9 mouse cellular contexts compared by ENCODE assay signal in genomic region chr9:102718676-102719075, GRCm38 (mm10). TPM values are rescaled to one million over a fixed set of nuclear protein-coding genes. Genes with fewer than 3 reads are reported as not detected.
DNase-seq lines count a peak whose midpoint lies in the region; ATAC-seq and TF ChIP-seq lines count a peak whose summit lies in the region.
"Had no signal": no experiment of that assay in that cellular context is flagged by ENCODE, and none has a peak within 500 bp of the region (broad histone marks: within the 10 kb centered on the region; RNA-seq: fewer than 3 reads in every experiment).

No protein-coding gene starts in this region.

- peak overlapping the region; percentile 98 to 100 for H3K27ac ChIP-seq in heart, embryonic 14.5 days (replicated peaks in 1 of 2; ENCODE audit: control insufficient read depth in 1 of 2, insufficient read depth in 1 of 2, low read depth in 2 of 2, low read length in 2 of 2)
- peak overlapping the region; percentile 99 for H3K27ac ChIP-seq in limb, embryonic 10.5 days

- DNase-seq in gastrocnemius, postnatal 10 days: peak; percentile 51
- no peak for DNase-seq in gastrocnemius, postnatal 14 days
- peak; percentile 76 for DNase-seq in R1 (ENCODE audit: low read depth, low spot score)
- DNase-seq in limb, embryonic 10.5 days (ENCODE audit: low spot score): no peak
- no peak for DNase-seq in ovary, adult 18-20 months (ENCODE audit: low spot score)

- ATAC-seq in heart, embryonic 14.5 days (ENCODE audit: insufficient number of reproducible peaks, insufficient read depth, low FRiP score, low read depth): no peak
- ATAC-seq in erythroid progenitor cell, adult 5-6 weeks (replicated peaks; ENCODE audit: low FRiP score, poor library complexity, severe bottlenecking): no peak

- intact Hi-C loops in gastrocnemius, postnatal 14 days (cut with DNase I; ENCODE audit: low total_unique reads): loop anchor here (10.0 kb wide), 1 partner anchor 146 kb away; no protein-coding TSS in a partner anchor

- H3K36me3 ChIP-seq in heart, embryonic 14.5 days (ENCODE audit: control insufficient read depth, insufficient read depth, low read length): peaks cover 39% of the 10 kb centered on the region
- peaks cover 40% of the 10 kb centered on the region for H3K36me3 ChIP-seq in limb, embryonic 10.5 days
- peaks cover 24% of the 10 kb centered on the region for H3K36me3 ChIP-seq in myocyte (ENCODE audit: control insufficient read depth, insufficient read depth)
- H3K36me3 ChIP-seq: G1E had no signal

- no peak for TF ChIP-seq POLR2A in myocyte (IDR thresholded peaks at IDR 0.05; ENCODE audit: insufficient read length, low read depth)

- peak overlapping the region; percentile 84 to 97 for H3K4me3 ChIP-seq in heart, embryonic 14.5 days (ENCODE audit: control insufficient read depth in 1 of 2, insufficient read depth in 1 of 2, low read depth in 1 of 2, low read length in 2 of 2)
- H3K4me3 ChIP-seq in limb, embryonic 10.5 days: peak overlapping the region; percentile 96
- peak overlapping the region; percentile 98 for H3K4me3 ChIP-seq in myocyte

- WGBS in heart, embryonic 14.5 days: under 1% methylated on average over 21 of the region's 21 CpGs
- 0% methylated on average over 21 of the region's 21 CpGs for WGBS in limb, embryonic 10.5 days

- peak overlapping the region; percentile 100 for H3K9ac ChIP-seq in heart, embryonic 14.5 days (ENCODE audit: low read length)

- H3K4me2 ChIP-seq in heart, embryonic 14.5 days (ENCODE audit: low read length): peak overlapping the region; percentile 84
- H3K4me2 ChIP-seq in myocyte (ENCODE audit: low read depth): peak overlapping the region; percentile 88

- H3ac ChIP-seq in myocyte (ENCODE audit: control insufficient read depth, insufficient read length): peak overlapping the region; percentile 88

- peaks cover 47 to 71% of the 10 kb centered on the region in 2 experiments for H3K4me1 ChIP-seq in heart, embryonic 14.5 days (ENCODE audit: control insufficient read depth in 2 of 2, insufficient read depth in 2 of 2, low read length in 2 of 2)
- peaks cover 92% of the 10 kb centered on the region for H3K4me1 ChIP-seq in limb, embryonic 10.5 days

- H3K79me2 ChIP-seq in myocyte (ENCODE audit: control insufficient read depth, insufficient read depth): peaks cover 56% of the 10 kb centered on the region

- H3K27me3 ChIP-seq in heart, embryonic 14.5 days (ENCODE audit: control insufficient read depth, insufficient read depth, low read length): no peaks in the 10 kb centered on the region
- H3K27me3 ChIP-seq in limb, embryonic 10.5 days (ENCODE audit: low read depth, poor library complexity, severe bottlenecking): 0 out of 2 replicates have a peak, but pooled peaks cover 6% of the 10 kb centered on the region
- H3K27me3 ChIP-seq in myocyte (ENCODE audit: control insufficient read depth, insufficient read depth, insufficient read length): no peaks in the 10 kb centered on the region

- no peaks in the 10 kb centered on the region for H3K9me3 ChIP-seq in heart, embryonic 14.5 days (ENCODE audit: control insufficient read depth, low read length)
- H3K9me3 ChIP-seq in limb, embryonic 10.5 days (replicated peaks): no peaks in the 10 kb centered on the region

TF ChIP-seq in myocyte, 11 proteins besides CTCF, POLR2A, EP300 and RAD21:
- TF ChIP-seq USF1 (IDR thresholded peaks at IDR 0.05; ENCODE audit: low read depth): no peak
- TF ChIP-seq MYOD1 (IDR thresholded peaks at IDR 0.05; ENCODE audit: control insufficient read depth in 1 of 3, insufficient read length in 2 of 3, low read depth in 2 of 3): no peak
- no peak for TF ChIP-seq SRF (IDR thresholded peaks at IDR 0.05; ENCODE audit: control insufficient read depth, insufficient read length, low read depth)
- TF ChIP-seq E2F4 (IDR thresholded peaks at IDR 0.05; ENCODE audit: insufficient read depth): no peak
- TF ChIP-seq MAX (IDR thresholded peaks at IDR 0.05; ENCODE audit: low read depth): no peak
- no peak for TF ChIP-seq REST (IDR thresholded peaks at IDR 0.05; ENCODE audit: insufficient read depth, insufficient read length)
- no peak for TF ChIP-seq POLR2AphosphoS2 (IDR thresholded peaks at IDR 0.05; ENCODE audit: insufficient read length, low read depth)
- no peak for TF ChIP-seq CEBPB (IDR thresholded peaks at IDR 0.05; ENCODE audit: insufficient read depth, poor library complexity, severe bottlenecking)
- no peak for TF ChIP-seq MYOG (IDR thresholded peaks at IDR 0.05; ENCODE audit: control insufficient read depth in 1 of 3, insufficient read depth in 1 of 3, insufficient read length in 2 of 3, low read depth in 2 of 3)
- TF ChIP-seq TCF3 (IDR thresholded peaks at IDR 0.05; ENCODE audit: insufficient read length, low read depth): no peak
- no peak for TF ChIP-seq TCF12 (IDR thresholded peaks at IDR 0.05; ENCODE audit: insufficient read depth, poor library complexity, severe bottlenecking)

RNA-seq across cellular contexts. Expression of gene Amotl2, which starts 2.2 kb away (rescaled TPM):
- total RNA-seq in gastrocnemius, postnatal 10 days (2021): 10 to 100 TPM; 32.9 to 43.7 TPM
- total RNA-seq in gastrocnemius, postnatal 14 days (2021): 10 to 100 TPM; 19.4 to 25.0 TPM
- 33.5 and 36.3 TPM in 2 replicates for polyA plus RNA-seq in heart, embryonic 14.5 days (2014; fragmentation: Nextera tagmentation; extraction: Ambion mirVana)
- 41.6 and 49.1 TPM in 2 replicates for polyA plus RNA-seq in limb, embryonic 10.5 days (2016; fragmentation: Nextera tagmentation; extraction: Ambion mirVana)
- polyA plus RNA-seq in myocyte (2012; fragmentation: generic; extraction: Trizol): 67.2 TPM
- not detected in 2 replicates for total RNA-seq in erythroid progenitor cell, adult 5-6 weeks (2015; ENCODE audit: low replicate concordance)
- total RNA-seq in erythroid progenitor cell, adult 5-6 weeks (2017; ENCODE audit: low replicate concordance): 0.39 and 11.4 TPM in 2 replicates
- polyA plus RNA-seq: G1E had no signal

Comparison
In these comparisons a context has a peak if more than half of its experiments do, and no peak if none do; other contexts are left out.
1. DNase-seq: peak in gastrocnemius, postnatal 10 days (single experiment) and R1 (single experiment); none in gastrocnemius, postnatal 14 days (single experiment), limb, embryonic 10.5 days (single experiment) and ovary, adult 18-20 months (single experiment).
2. Peak in every context shown above with its lines, with median percentiles within 50 percentile points of each other: H3K4me3 ChIP-seq.